Mouse (Mus musculus) testis, adult 2 months (tissue): Measurements from ENCODE around the gene Cux1. TPM values are rescaled to one million over a fixed set of nuclear protein-coding genes. Genes with fewer than 3 reads are reported as not detected.

Experiments
- H3K27ac ChIP-seq: fragments of 200-500 bp; 2 replicates; pipeline ENCODE4 v1.5.1; 2012; ENCODE audit warnings: low read depth, low read length; ENCODE audit not compliant: control insufficient read depth, insufficient read depth
- H3K27me3 ChIP-seq: fragments of 200-500 bp; 2 replicates; pipeline ENCODE4 v1.6.1; 2012; ENCODE audit warnings: mild to moderate bottlenecking, low read length, moderate library complexity; ENCODE audit not compliant: control insufficient read depth, insufficient read depth
- H3K36me3 ChIP-seq: fragments of 200-500 bp; 2 replicates; pipeline ENCODE4 v1.6.1; 2012; ENCODE audit warnings: mild to moderate bottlenecking, low read length; ENCODE audit not compliant: control insufficient read depth, insufficient read depth
- H3K4me1 ChIP-seq: fragments of 200-500 bp; 2 replicates; pipeline ENCODE4 v1.6.1; 2012; ENCODE audit warnings: low read length; ENCODE audit not compliant: control insufficient read depth, insufficient read depth
- H3K4me3 ChIP-seq: fragments of 200-500 bp; 2 replicates; pipeline ENCODE4 v1.5.1; 2012; ENCODE audit warnings: low read depth, mild to moderate bottlenecking, low read length, moderate library complexity, mixed read lengths; ENCODE audit not compliant: control insufficient read depth
- CTCF ChIP-seq: fragments of 200-500 bp; IDR thresholded peaks from 2 replicates; pipeline ENCODE4 v1.5.1; 2012; ENCODE audit warnings: low read depth, mild to moderate bottlenecking, inconsistent platforms, low read length, moderate library complexity; ENCODE audit not compliant: control insufficient read depth, insufficient read depth, insufficient replicate concordance
- POLR2A ChIP-seq: fragments of 200-500 bp; IDR thresholded peaks from 2 replicates; pipeline ENCODE4 v1.6.1; 2012; ENCODE audit warnings: low read depth, mild to moderate bottlenecking, inconsistent platforms, low read length, moderate library complexity; ENCODE audit not compliant: control insufficient read depth
- polyA plus RNA-seq: library from polyadenylated mRNA; depleted of rRNA; stranded (reverse); fragments of >200 nt; gene quantifications from 2 replicates; pipeline ENCODE4 v1.2.3, GENCODE M21; 2012

Cux1 gene
- polyA plus RNA-seq, 1 experiment, result 88.7 TPM

GRCm38 (mm10) chr5:136591816-136592499 is 24.7 kb upstream of the Cux1 start:
- no peaks in the 10 kb centered on the region for H3K27me3 ChIP-seq
- no peaks in the 10 kb centered on the region for H3K4me1 ChIP-seq
- no peak for TF ChIP-seq CTCF
- no peak for TF ChIP-seq POLR2A
- H3K36me3 ChIP-seq, result no peaks in the 10 kb centered on the region
- H3K27ac ChIP-seq, result no peak overlapping the region
- H3K4me3 ChIP-seq, result no peak overlapping the region

- no peaks in the 10 kb centered on the region for H3K36me3 ChIP-seq
Measured at GRCm38 (mm10) chr5:136589002-136589401, 21.7 kb upstream of the Cux1 start.

GRCm38 (mm10) chr5:136588471-136588870 is 21.2 kb upstream of the Cux1 start:
- H3K27ac ChIP-seq, result no peak overlapping the region
- no peak overlapping the region for H3K4me3 ChIP-seq
- H3K4me1 ChIP-seq, result no peaks in the 10 kb centered on the region; the same call in none of the 2 replicates
- no peak for TF ChIP-seq POLR2A
- TF ChIP-seq CTCF, result no peak
- no peaks in the 10 kb centered on the region for H3K36me3 ChIP-seq
- no peaks in the 10 kb centered on the region for H3K27me3 ChIP-seq

More at GRCm38 (mm10) chr5:136589002-136589401, 21.7 kb upstream of the Cux1 start:
- Histone ChIP-seq H3K27ac (no peak overlapping the region), H3K27me3 (no peaks in the 10 kb centered on the region), H3K4me1 (no peaks in the 10 kb centered on the region; the same call in none of the 2 replicates), H3K4me3 (no peak overlapping the region)
- TF ChIP-seq POLR2A (no peak), CTCF (no peak)

- H3K4me3 ChIP-seq, result no peak overlapping the region
- H3K27me3 ChIP-seq, result no peaks in the 10 kb centered on the region; the same call in 1 of the 2 replicates
Measured at GRCm38 (mm10) chr5:136584676-136585285, 17.5 kb upstream of the Cux1 start.

GRCm38 (mm10) chr5:136583666-136584464 is 16.6 kb upstream of the Cux1 start:
- H3K4me3 ChIP-seq, result no peak overlapping the region
- H3K27ac ChIP-seq, result no peak overlapping the region
- no peak for TF ChIP-seq POLR2A
- no peak for TF ChIP-seq CTCF
- no peaks in the 10 kb centered on the region; the same call in none of the 2 replicates for H3K4me1 ChIP-seq
- no peaks in the 10 kb centered on the region; the same call in 1 of the 2 replicates for H3K27me3 ChIP-seq
- H3K36me3 ChIP-seq, result no peaks in the 10 kb centered on the region

More at GRCm38 (mm10) chr5:136584676-136585285, 17.5 kb upstream of the Cux1 start:
- Histone ChIP-seq H3K36me3 (no peaks in the 10 kb centered on the region), H3K4me1 (no peaks in the 10 kb centered on the region; the same call in none of the 2 replicates), H3K27ac (no peak overlapping the region)
- TF ChIP-seq POLR2A (no peak), CTCF (no peak)

GRCm38 (mm10) chr5:136583256-136583655 is 16.0 kb upstream of the Cux1 start:
- Histone ChIP-seq H3K36me3 (no peaks in the 10 kb centered on the region), H3K4me1 (no peaks in the 10 kb centered on the region; the same call in none of the 2 replicates), H3K27me3 (no peaks in the 10 kb centered on the region; the same call in 1 of the 2 replicates), H3K4me3 (no peak overlapping the region), H3K27ac (no peak overlapping the region)
- TF ChIP-seq POLR2A (no peak), CTCF (no peak)

GRCm38 (mm10) chr5:136582201-136582600 is 14.9 kb upstream of the Cux1 start:
- no peak overlapping the region for H3K4me3 ChIP-seq
- no peak overlapping the region for H3K27ac ChIP-seq
- no peak for TF ChIP-seq POLR2A
- no peak for TF ChIP-seq CTCF
- H3K36me3 ChIP-seq, result no peaks in the 10 kb centered on the region
- no peaks in the 10 kb centered on the region; the same call in 1 of the 2 replicates for H3K27me3 ChIP-seq
- no peaks in the 10 kb centered on the region; the same call in none of the 2 replicates for H3K4me1 ChIP-seq
